Comparison of ENCODE assay signal across 28 mouse cellular contexts in the genomic region with DNA sequence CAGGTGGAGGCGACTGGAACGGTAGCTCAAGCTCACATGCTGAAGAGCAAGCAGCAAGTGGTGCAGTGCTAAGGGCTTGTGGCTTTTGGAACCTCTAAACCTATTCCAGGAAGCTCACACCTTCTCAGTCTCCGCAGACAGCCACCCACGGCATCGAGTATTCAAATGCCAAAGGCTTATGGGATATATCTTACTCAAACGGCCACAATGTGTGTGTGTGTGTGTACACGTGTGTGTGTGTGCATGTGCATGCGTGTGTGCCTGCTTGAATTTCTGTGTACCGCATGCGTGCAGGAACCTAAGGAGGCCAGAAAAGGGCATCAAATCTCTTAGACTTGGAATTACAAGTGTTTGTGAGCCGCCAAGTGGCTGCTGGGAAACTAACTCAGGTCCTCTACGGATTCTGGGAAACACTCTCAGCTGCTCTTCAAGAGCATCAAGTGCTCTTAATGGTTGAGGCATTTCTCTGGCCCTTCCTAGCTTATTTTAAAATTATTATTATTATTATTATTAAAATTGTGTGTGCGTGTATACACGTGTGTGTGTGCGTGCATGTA. TPM values are rescaled to one million over a fixed set of nuclear protein-coding genes. Genes with fewer than 3 reads are reported as not detected.
DNase-seq lines count a peak whose midpoint lies in the region; ATAC-seq and TF ChIP-seq lines count a peak whose summit lies in the region.
"Had no signal": no experiment of that assay in that cellular context is flagged by ENCODE, and none has a peak within 500 bp of the region (broad histone marks: within the 10 kb centered on the region; RNA-seq: fewer than 3 reads in every experiment).

No protein-coding gene starts in this region.

- DNase-seq in CD4-positive, CD25-positive, alpha-beta regulatory T cell, adult 2 months (ENCODE audit: low read depth, low spot score), result peak; percentile 70
- peak; percentile 48 for DNase-seq in lung, adult 2 months
- peak; percentile 53 for DNase-seq in lung, postnatal 10 days
- DNase-seq in naive thymus-derived CD4-positive, alpha-beta T cell, adult 2 months (ENCODE audit: low read depth), result peak; percentile 61
- DNase-seq in hindbrain, postnatal 0 days (ENCODE audit: low spot score), result no peak
- no peak for DNase-seq in right cerebral cortex, postnatal 36 days (ENCODE audit: low spot score in 2 of 2)
- DNase-seq: adrenal gland, adult 2 months; adrenal gland, postnatal 36 days; cerebellum, adult 18-20 months; cerebellum, postnatal 10 days; heart, adult 2 months; heart, postnatal 14 days; kidney, adult 8-10 months; kidney, postnatal 10 days; liver; thymus, postnatal 36 days had no signal

- WGBS in lung, adult 2 months, result 77% methylated on average over 15 of the region's 15 CpGs
- WGBS in hindbrain, postnatal 0 days, result 90% methylated on average over 15 of the region's 15 CpGs
- WGBS in forebrain, embryonic 12.5 days, result 92% methylated on average over 15 of the region's 15 CpGs

- H3K36me3 ChIP-seq in hindbrain, postnatal 0 days (ENCODE audit: insufficient read depth, low read length), result no peaks in the 10 kb centered on the region
- H3K36me3 ChIP-seq in forebrain, embryonic 12.5 days (replicated peaks), result no peaks in the 10 kb centered on the region
- H3K36me3 ChIP-seq: embryonic facial prominence, embryonic 13.5 days; midbrain, embryonic 15.5 days; neural tube, embryonic 12.5 days had no signal

- no peak for ATAC-seq in CD4-positive, CD25-positive, alpha-beta regulatory T cell, adult 4 months
- no peak for ATAC-seq in hindbrain, postnatal 0 days
- ATAC-seq in forebrain, embryonic 12.5 days (ENCODE audit: low FRiP score), result no peak
- ATAC-seq: activated CD4-positive, CD25-positive, alpha-beta regulatory T cell, adult 4 months; forebrain, embryonic 16.5 days; hindbrain, embryonic 16.5 days; intestine, embryonic 16.5 days; midbrain, embryonic 15.5 days had no signal

- no peak overlapping the region for H3K4me3 ChIP-seq in lung, adult 2 months (replicated peaks; ENCODE audit: extremely low read depth, low read depth, low read length)
- H3K4me3 ChIP-seq in hindbrain, postnatal 0 days (ENCODE audit: low read length), result no peak overlapping the region
- H3K4me3 ChIP-seq in forebrain, embryonic 12.5 days (replicated peaks), result no peak overlapping the region
- H3K4me3 ChIP-seq: embryonic facial prominence, embryonic 13.5 days; forebrain, embryonic 10.5 days; gastrocnemius, adult 2 months; heart, adult 2 months; midbrain, embryonic 15.5 days; neural tube, embryonic 12.5 days had no signal

- no peak overlapping the region for H3K9ac ChIP-seq in hindbrain, postnatal 0 days (replicated peaks; ENCODE audit: low read length)
- H3K9ac ChIP-seq in forebrain, embryonic 12.5 days, result no peak overlapping the region
- H3K9ac ChIP-seq: embryonic facial prominence, embryonic 13.5 days; liver, embryonic 14.5 days; midbrain, embryonic 15.5 days; neural tube, embryonic 12.5 days had no signal

- H3K4me2 ChIP-seq in hindbrain, postnatal 0 days (ENCODE audit: low read depth, low read length), result no peak overlapping the region
- H3K4me2 ChIP-seq in forebrain, embryonic 12.5 days, result no peak overlapping the region
- H3K4me2 ChIP-seq: embryonic facial prominence, embryonic 13.5 days; midbrain, embryonic 15.5 days; neural tube, embryonic 12.5 days had no signal

- no peak overlapping the region for H3K27ac ChIP-seq in hindbrain, postnatal 0 days
- H3K27ac ChIP-seq in forebrain, embryonic 12.5 days, result no peak overlapping the region
- H3K27ac ChIP-seq: embryonic facial prominence, embryonic 13.5 days; forebrain, embryonic 10.5 days; gastrocnemius, adult 2 months; heart, adult 2 months; liver, embryonic 14.5 days; midbrain, embryonic 15.5 days; neural tube, embryonic 12.5 days had no signal

- no peaks in the 10 kb centered on the region for H3K9me3 ChIP-seq in hindbrain, postnatal 0 days (ENCODE audit: low read length)
- no peaks in the 10 kb centered on the region for H3K9me3 ChIP-seq in forebrain, embryonic 12.5 days
- H3K9me3 ChIP-seq: embryonic facial prominence, embryonic 13.5 days; forebrain, embryonic 10.5 days; midbrain, embryonic 15.5 days; neural tube, embryonic 12.5 days had no signal

- TF ChIP-seq POLR2A in lung, adult 2 months (IDR thresholded peaks at IDR 0.05; ENCODE audit: borderline replicate concordance, extremely low read depth, low read depth, low read length), result no peak

- no peaks in the 10 kb centered on the region for H3K27me3 ChIP-seq in hindbrain, postnatal 0 days (ENCODE audit: insufficient read depth, low read length)
- H3K27me3 ChIP-seq in forebrain, embryonic 12.5 days, result no peaks in the 10 kb centered on the region
- H3K27me3 ChIP-seq: embryonic facial prominence, embryonic 13.5 days; midbrain, embryonic 15.5 days; neural tube, embryonic 12.5 days had no signal

- TF ChIP-seq CTCF in lung, adult 2 months (IDR thresholded peaks at IDR 0.05; ENCODE audit: insufficient read depth, low read length), result no peak
- no peak for TF ChIP-seq CTCF in hindbrain, postnatal 0 days (IDR thresholded peaks at IDR 0.05; ENCODE audit: low read depth)

- H3K4me1 ChIP-seq in lung, adult 2 months (ENCODE audit: control insufficient read depth, insufficient read depth, low read length), result peaks cover 6% of the 10 kb centered on the region
- 0 out of 2 replicates have a peak, but pooled peaks cover under 1% of the 10 kb centered on the region for H3K4me1 ChIP-seq in hindbrain, postnatal 0 days (ENCODE audit: insufficient read depth, low read length)
- H3K4me1 ChIP-seq in forebrain, embryonic 12.5 days, result peaks cover 10% of the 10 kb centered on the region

RNA-seq across cellular contexts. Expression of gene Miga1, which starts 2.8 kb away (rescaled TPM):
- 1 to 10 TPM; 8.0 TPM for polyA plus RNA-seq in CD4-positive, CD25-positive, alpha-beta regulatory T cell, adult 4 months (2017; shearing (Covaris generic))
- 9.5 and 11.6 TPM in 2 replicates for polyA plus RNA-seq in lung, adult 2 months (2012; rRNA removed)
- 13.6 and 16.7 TPM in 2 replicates for total RNA-seq in hindbrain, postnatal 0 days (2014; rRNA removed)
- polyA plus RNA-seq in hindbrain, postnatal 0 days (2015; fragmentation: Nextera tagmentation; extraction: Ambion mirVana), result 21.1 and 22.5 TPM in 2 replicates
- polyA plus RNA-seq in forebrain, embryonic 12.5 days (2016; fragmentation: Nextera tagmentation; extraction: Ambion mirVana), result 25.5 and 27.9 TPM in 2 replicates

RNA-seq across cellular contexts. Expression of gene Usp33, which starts 3.2 kb away (rescaled TPM):
- 10 to 100 TPM; 33.9 to 35.5 TPM for polyA plus RNA-seq in CD4-positive, CD25-positive, alpha-beta regulatory T cell, adult 4 months (2017; shearing (Covaris generic))
- 16.3 and 26.6 TPM in 2 replicates for polyA plus RNA-seq in lung, adult 2 months (2012; rRNA removed)
- total RNA-seq in hindbrain, postnatal 0 days (2014; rRNA removed), result 51.5 and 74.1 TPM in 2 replicates
- 63.5 and 64.8 TPM in 2 replicates for polyA plus RNA-seq in hindbrain, postnatal 0 days (2015; fragmentation: Nextera tagmentation; extraction: Ambion mirVana)
- polyA plus RNA-seq in forebrain, embryonic 12.5 days (2016; fragmentation: Nextera tagmentation; extraction: Ambion mirVana), result 67.4 and 72.9 TPM in 2 replicates

RNA-seq across cellular contexts. Expression of gene Zzz3, which starts 52.2 kb away (rescaled TPM):
- 10 to 100 TPM; 33.7 to 34.7 TPM for polyA plus RNA-seq in CD4-positive, CD25-positive, alpha-beta regulatory T cell, adult 4 months (2017; shearing (Covaris generic))
- polyA plus RNA-seq in lung, adult 2 months (2012; rRNA removed), result 13.9 and 19.7 TPM in 2 replicates
- total RNA-seq in hindbrain, postnatal 0 days (2014; rRNA removed), result 28.0 and 33.3 TPM in 2 replicates
- polyA plus RNA-seq in hindbrain, postnatal 0 days (2015; fragmentation: Nextera tagmentation; extraction: Ambion mirVana), result 20.9 and 23.4 TPM in 2 replicates
- 51.7 and 53.1 TPM in 2 replicates for polyA plus RNA-seq in forebrain, embryonic 12.5 days (2016; fragmentation: Nextera tagmentation; extraction: Ambion mirVana)

Comparison
In these comparisons a context has a peak if more than half of its experiments do, and no peak if none do; other contexts are left out.
1. DNase-seq: peak in CD4-positive, CD25-positive, alpha-beta regulatory T cell, adult 2 months (single experiment), lung, adult 2 months (single experiment), lung, postnatal 10 days (single experiment) and naive thymus-derived CD4-positive, alpha-beta T cell, adult 2 months (single experiment); none in hindbrain, postnatal 0 days (single experiment) and right cerebral cortex, postnatal 36 days (0 of 2).